Mouse (Mus musculus) gastrocnemius, adult 2 months (tissue): ENCODE results near the gene Fstl3. TPM values are rescaled to one million over a fixed set of nuclear protein-coding genes. Genes with fewer than 3 reads are reported as not detected.
A peak's percentile ranks its signal among the peaks of the same experiment; 100 is the strongest.

Experiments
- DNase-seq: peaks from one replicate; pipeline ENCODE4 v3.0.0; 2022
- H3K27ac ChIP-seq: fragments of 200-600 bp; 2 replicates; pipeline ENCODE4 v1.8.1; 2022; ENCODE audit warnings: mild to moderate bottlenecking
- H3K4me3 ChIP-seq: fragments of 200-600 bp; 2 replicates; pipeline ENCODE4 v1.8.1; 2022; ENCODE audit warnings: mild to moderate bottlenecking, moderate library complexity
- CTCF ChIP-seq: fragments of 200-600 bp; IDR thresholded peaks from 2 replicates; pipeline ENCODE4 v1.8.1; 2022; ENCODE audit warnings: antibody characterized with exemption, mild to moderate bottlenecking, moderate library complexity
- intact Hi-C: fragments of 180-260 bp; cut with DNase I; formaldehyde crosslinking; loops from one replicate; pipeline ENCODE4 v1.15.1; 2025
- total RNA-seq, 2 experiments: library from RNA; stranded (reverse); gene quantifications; 2 replicates each; pipeline ENCODE4 v1.2.3; 2021

Gene Fstl3
- total RNA-seq, 2 experiments from 2014 or later: 1.0 to 1.5 TPM

- DNase-seq: peak; percentile 86
- TF ChIP-seq CTCF: no peak; the same call in none of the 2 replicates
- H3K27ac ChIP-seq: peak overlapping the region; percentile 59
- no peak overlapping the region for H3K4me3 ChIP-seq
- intact Hi-C loops: loop anchor here (2.0 kb wide), 1 partner anchor 19 kb away; the partner anchor contains the start of gene Palm
Measured at GRCm38 (mm10) chr10:79811736-79812637, 34.9 kb downstream of the Fstl3 start.

DNA sequence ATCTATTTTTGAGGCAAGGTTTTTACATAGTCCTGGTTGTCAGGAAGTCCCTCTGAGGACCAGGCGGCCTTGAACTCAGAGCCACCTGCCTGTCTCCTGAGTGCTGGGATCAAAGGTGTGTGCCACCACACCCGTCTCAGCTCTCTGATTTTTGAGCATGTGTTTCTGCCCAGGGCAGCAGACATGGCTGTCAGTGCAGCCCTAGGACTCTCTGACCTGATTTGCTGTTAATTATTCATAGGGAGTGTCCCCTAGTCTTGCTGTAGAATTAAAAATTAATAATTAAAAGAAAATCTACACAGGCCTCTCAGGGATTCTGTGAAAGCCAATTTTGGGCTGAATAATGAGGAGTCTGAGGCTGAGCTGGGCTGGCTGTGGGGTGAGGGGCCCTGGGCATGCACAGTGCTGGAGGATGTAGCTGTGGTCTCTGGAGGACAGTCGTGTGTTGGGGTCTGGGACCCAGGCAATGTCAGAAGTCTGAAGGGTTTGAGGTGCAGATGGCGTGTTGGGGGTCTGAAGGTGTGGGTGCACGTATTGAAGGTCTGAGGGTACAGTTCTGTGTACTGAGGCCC lies 37.3 kb downstream of the Fstl3 start:
- no peak for TF ChIP-seq CTCF
- no peak for DNase-seq
- intact Hi-C loops: no loop called here

DNA sequence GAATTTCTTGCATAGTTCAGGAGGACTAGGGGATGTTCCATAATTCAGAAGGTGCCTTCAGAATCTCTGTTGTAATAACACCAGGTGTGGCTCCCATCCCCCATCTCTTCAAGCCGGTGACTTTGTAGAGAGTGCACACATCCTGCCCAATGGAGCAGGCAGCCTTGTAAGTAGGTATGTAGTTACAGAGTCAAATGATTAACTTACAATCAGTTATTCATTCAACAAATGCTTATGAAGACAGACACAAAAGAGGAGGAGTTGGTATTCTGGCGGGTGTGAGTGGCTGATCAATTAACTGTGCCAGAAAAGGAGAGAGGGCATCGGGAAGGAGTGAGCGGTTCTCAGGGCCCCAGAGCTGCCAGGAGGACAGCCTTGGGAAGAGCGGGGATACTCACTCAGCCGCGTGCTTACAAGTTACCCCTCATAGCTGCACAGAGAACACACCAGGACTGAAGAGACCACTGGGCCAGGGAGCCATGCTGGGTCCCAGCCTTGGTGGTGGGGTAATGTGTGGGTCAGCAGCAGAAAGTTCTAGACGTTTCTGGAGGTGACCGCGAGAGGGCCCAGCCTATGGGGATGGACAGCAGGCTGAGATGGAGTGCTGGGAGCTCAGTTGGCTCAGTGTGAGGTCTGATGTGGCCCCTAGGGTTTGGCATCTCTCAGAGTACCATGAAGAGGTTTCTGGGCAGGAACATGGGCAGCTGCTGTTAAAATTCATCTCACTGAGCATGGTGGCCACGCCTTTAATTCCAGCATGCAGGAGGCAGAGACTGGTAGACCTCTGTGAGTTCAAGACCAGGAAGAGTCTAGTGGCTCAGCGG lies 38.8 kb downstream of the Fstl3 start:
- H3K4me3 ChIP-seq: no peak overlapping the region
- intact Hi-C loops: no loop called here
- DNase-seq: no peak
- no peak overlapping the region for H3K27ac ChIP-seq
- no peak for TF ChIP-seq CTCF

More for the DNA sequence above, 37.3 kb downstream of the Fstl3 start:
- H3K4me3 ChIP-seq: no peak overlapping the region
- H3K27ac ChIP-seq: no peak overlapping the region

- DNase-seq: no peak
- no peak overlapping the region for H3K27ac ChIP-seq
- H3K4me3 ChIP-seq: no peak overlapping the region
- TF ChIP-seq CTCF: peak; percentile 44
- intact Hi-C loops: no loop called here
Measured at GRCm38 (mm10) chr10:79817111-79817510, 40.0 kb downstream of the Fstl3 start.

- no peak overlapping the region for H3K4me3 ChIP-seq
- H3K27ac ChIP-seq: no peak overlapping the region
- intact Hi-C loops: no loop called here
- no peak for DNase-seq
- no peak for TF ChIP-seq CTCF
Measured at GRCm38 (mm10) chr10:79818225-79818624, 41.2 kb downstream of the Fstl3 start.

GRCm38 (mm10) chr10:79819606-79820005 lies 42.5 kb downstream of the Fstl3 start:
- intact Hi-C loops: no loop called here
- peak; percentile 23 for DNase-seq

DNA sequence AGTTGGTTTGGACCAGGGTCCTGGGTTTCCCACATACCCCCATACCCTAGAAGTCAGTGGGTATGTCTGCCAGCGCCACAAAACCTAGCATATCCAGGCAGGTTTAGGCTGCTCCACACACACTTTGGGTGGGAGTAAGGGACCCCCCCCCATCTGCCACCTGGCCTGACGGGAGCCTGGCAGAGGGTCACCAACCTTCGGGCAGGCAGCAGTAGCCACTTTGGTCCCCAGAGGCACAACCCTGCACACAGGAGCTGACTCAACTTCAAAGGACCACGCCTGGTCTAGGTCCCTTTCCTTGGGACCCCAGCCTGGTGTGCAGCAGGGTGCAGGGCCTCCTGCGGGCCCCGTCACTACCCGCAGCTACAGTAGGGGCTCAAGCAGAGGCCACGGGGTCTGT lies 43.2 kb downstream of the Fstl3 start:
- peak; percentile 14 for DNase-seq
- no peak for TF ChIP-seq CTCF
- no peak overlapping the region for H3K27ac ChIP-seq
- H3K4me3 ChIP-seq: no peak overlapping the region
- intact Hi-C loops: no loop called here

More at GRCm38 (mm10) chr10:79819606-79820005, 42.5 kb downstream of the Fstl3 start:
- TF ChIP-seq CTCF: no peak
- Histone ChIP-seq H3K27ac (no peak overlapping the region), H3K4me3 (no peak overlapping the region)

DNA sequence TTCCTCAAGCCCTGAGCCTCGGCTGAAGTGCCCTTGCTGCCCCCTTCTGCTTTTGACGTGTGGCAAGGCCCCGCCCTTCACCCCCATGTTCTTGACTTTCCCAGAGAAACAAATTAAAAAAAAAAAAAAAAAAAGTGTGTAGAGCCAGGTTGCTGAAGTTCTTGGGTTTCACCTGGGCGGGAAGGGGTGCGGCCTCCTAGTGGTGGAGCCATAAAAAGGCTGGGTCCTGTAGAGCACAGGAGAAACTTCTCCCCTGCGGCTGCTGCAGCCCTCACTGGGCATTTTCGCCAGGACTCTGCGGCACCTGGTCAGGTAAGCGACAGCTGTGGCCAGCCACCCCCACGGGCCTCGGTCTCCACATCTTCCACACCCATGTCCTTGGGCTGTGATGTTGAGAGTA lies 43.7 kb downstream of the Fstl3 start, which contains the start of gene Misp:
Gene Misp, plus strand, starts transcription at position 208 of the 400 bp plus-strand sequence.
- Histone ChIP-seq H3K4me3 (no peak within 1 kb of the TSS), H3K27ac (no peak within 1 kb of the TSS)
- no peak for DNase-seq
- intact Hi-C loops: no loop called here
- TF ChIP-seq CTCF: no peak

- no peak overlapping the region for H3K27ac ChIP-seq
- no peak overlapping the region for H3K4me3 ChIP-seq
- intact Hi-C loops: no loop called here
- DNase-seq: no peak
- no peak for TF ChIP-seq CTCF
Measured at GRCm38 (mm10) chr10:79821731-79822130, 44.7 kb downstream of the Fstl3 start.

GRCm38 (mm10) chr10:79822372-79822771 lies 45.3 kb downstream of the Fstl3 start:
- Histone ChIP-seq H3K4me3 (no peak overlapping the region), H3K27ac (peak overlapping the region; percentile 24; the same call in 1 of the 2 replicates)
- TF ChIP-seq CTCF: no peak
- intact Hi-C loops: no loop called here
- no peak for DNase-seq

DNA sequence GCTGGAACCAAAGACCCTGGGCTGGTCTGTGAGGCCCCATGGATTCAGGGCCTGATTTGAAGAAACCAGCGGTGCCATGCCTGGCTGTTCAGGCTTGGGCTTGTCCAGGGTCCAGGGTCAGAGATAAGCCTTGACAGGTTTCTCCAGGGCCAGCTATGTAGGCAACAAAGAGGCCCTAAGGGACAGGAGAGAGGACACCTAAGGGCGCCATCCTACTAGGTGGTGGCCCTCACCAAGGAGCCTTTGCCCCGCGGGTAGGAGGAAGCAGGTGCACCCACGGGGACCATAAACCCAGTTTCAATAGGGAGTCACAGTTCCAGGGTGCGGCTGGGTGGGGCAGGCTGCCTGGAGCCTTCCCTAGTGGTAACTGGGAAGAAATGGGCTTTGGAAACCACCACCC lies 45.9 kb downstream of the Fstl3 start:
- no peak overlapping the region for H3K27ac ChIP-seq
- no peak for TF ChIP-seq CTCF
- intact Hi-C loops: no loop called here

GRCm38 (mm10) chr10:79824413-79824812 lies 47.3 kb downstream of the Fstl3 start:
- no peak for TF ChIP-seq CTCF
- peak overlapping the region; percentile 32 for H3K4me3 ChIP-seq
- intact Hi-C loops: no loop called here
- DNase-seq: no peak
- peak overlapping the region; percentile 54 for H3K27ac ChIP-seq

More for the DNA sequence above, 45.9 kb downstream of the Fstl3 start:
- H3K4me3 ChIP-seq: no peak overlapping the region
- DNase-seq: no peak

- intact Hi-C loops: loop anchor here (10.0 kb wide), 1 partner anchor 53 kb away; the partner anchor contains the start of gene Elane
- no peak overlapping the region for H3K4me3 ChIP-seq
- TF ChIP-seq CTCF: no peak
- no peak overlapping the region for H3K27ac ChIP-seq
- DNase-seq: no peak
Measured at GRCm38 (mm10) chr10:79831583-79831982, 54.5 kb downstream of the Fstl3 start.

Other genes starting within 250 kb of the Fstl3 start
- under 1 TPM; 0.71 to 0.73 TPM for gene Plpp2, start 243.5 kb upstream of the Fstl3 start, total RNA-seq
- gene Mier2, start 222.1 kb upstream of the Fstl3 start, total RNA-seq: 10 to 100 TPM; 15.8 to 18.9 TPM
- gene Theg, start 189.9 kb upstream of the Fstl3 start, total RNA-seq: not detected
- gene C2cd4c, start 163.2 kb upstream of the Fstl3 start, total RNA-seq: under 1 TPM; 0.20 to 0.51 TPM
- gene Shc2, start 139.4 kb upstream of the Fstl3 start, total RNA-seq: 1 to 10 TPM; 3.2 to 7.5 TPM
- gene Odf3l2, start 131.5 kb upstream of the Fstl3 start, total RNA-seq: 100 to 1,000 TPM in 1 of 2 experiments, 10 to 100 TPM in 1; 56.6 to 180 TPM
- not detected for gene Madcam1, start 112.7 kb upstream of the Fstl3 start, total RNA-seq
- gene Tpgs1, start 107.9 kb upstream of the Fstl3 start, total RNA-seq: 10 to 100 TPM; 18.4 to 19.2 TPM
- gene Cdc34, start 95.1 kb upstream of the Fstl3 start, total RNA-seq: 100 to 1,000 TPM; 366 to 415 TPM
- 1 to 10 TPM; 7.2 to 9.8 TPM for gene Gzmm, start 88.3 kb upstream of the Fstl3 start, total RNA-seq
- gene Bsg, start 72.8 kb upstream of the Fstl3 start, total RNA-seq: 100 to 1,000 TPM; 650 to 652 TPM
- under 1 TPM; 0.47 to 0.84 TPM for gene Hcn2, start 60.6 kb upstream of the Fstl3 start, total RNA-seq
- 10 to 100 TPM; 27.0 to 40.8 TPM for gene Polrmt, start 30.7 kb upstream of the Fstl3 start, total RNA-seq
- gene Fgf22, start 22.2 kb upstream of the Fstl3 start, total RNA-seq: not detected
- gene Rnf126, start 10.3 kb upstream of the Fstl3 start, total RNA-seq: 10 to 100 TPM; 46.1 to 53.6 TPM
- not detected for gene Prss57, start 13.7 kb downstream of the Fstl3 start, total RNA-seq
- gene Palm, start 16.3 kb downstream of the Fstl3 start, total RNA-seq: 10 to 100 TPM; 18.1 to 23.0 TPM
- gene Misp, start 43.7 kb downstream of the Fstl3 start, total RNA-seq: not detected
- 10 to 100 TPM; 18.8 to 25.1 TPM for gene Ptbp1, start 77.2 kb downstream of the Fstl3 start, total RNA-seq
- not detected for gene Prtn3, start 97.2 kb downstream of the Fstl3 start, total RNA-seq
- gene Plppr3, start 97.4 kb downstream of the Fstl3 start, total RNA-seq: under 1 TPM in 1 of 2 experiments, not detected in 1; 0.17 TPM
- not detected for gene Elane, start 109.0 kb downstream of the Fstl3 start, total RNA-seq
- 10 to 100 TPM; 12.9 to 77.1 TPM for gene Cfd, start 113.6 kb downstream of the Fstl3 start, total RNA-seq
- gene Med16, start 131.7 kb downstream of the Fstl3 start, total RNA-seq: 10 to 100 TPM; 32.6 to 37.2 TPM
- gene Gm26602, start 133.6 kb downstream of the Fstl3 start, total RNA-seq: not detected
- under 1 TPM; 0.17 to 0.23 TPM for gene Kiss1r, start 139.7 kb downstream of the Fstl3 start, total RNA-seq
- gene R3hdm4, start 143.9 kb downstream of the Fstl3 start, total RNA-seq: 100 to 1,000 TPM; 107 to 121 TPM
- gene Arid3a, start 149.8 kb downstream of the Fstl3 start, total RNA-seq: 1 to 10 TPM; 1.8 to 2.1 TPM
- gene Wdr18, start 182.9 kb downstream of the Fstl3 start, total RNA-seq: 10 to 100 TPM; 19.7 to 22.0 TPM
- gene Grin3b, start 193.4 kb downstream of the Fstl3 start, total RNA-seq: under 1 TPM; 0.25 to 0.28 TPM
- gene Tmem259, start 207.1 kb downstream of the Fstl3 start, total RNA-seq: 10 to 100 TPM; 70.9 to 75.1 TPM
- gene Cnn2, start 211.3 kb downstream of the Fstl3 start, total RNA-seq: 1 to 10 TPM; 3.9 to 9.7 TPM
- 1 to 10 TPM; 6.7 to 7.2 TPM for gene Abca7, start 219.2 kb downstream of the Fstl3 start, total RNA-seq
- gene Arhgap45, start 239.4 kb downstream of the Fstl3 start, total RNA-seq: 1 to 10 TPM in 1 of 2 experiments, under 1 TPM in 1; 0.97 to 1.4 TPM